Comparison of ENCODE assay signal across 8 mouse cellular contexts in genomic region chr11:59965227-59966101, GRCm38 (mm10). TPM values are rescaled to one million over a fixed set of nuclear protein-coding genes. Genes with fewer than 3 reads are reported as not detected.
DNase-seq lines count a peak whose midpoint lies in the region; ATAC-seq and TF ChIP-seq lines count a peak whose summit lies in the region.

No protein-coding gene starts in this region.

- H3K27ac ChIP-seq in heart, embryonic 15.5 days, result peak overlapping the region; percentile 81
- no peak overlapping the region for H3K27ac ChIP-seq in liver, embryonic 12.5 days

- H3K9ac ChIP-seq in heart, embryonic 15.5 days, result peak overlapping the region; percentile 67
- peak overlapping the region; percentile 58 for H3K9ac ChIP-seq in liver, embryonic 12.5 days

- H3K4me2 ChIP-seq in heart, embryonic 15.5 days, result peak overlapping the region; percentile 96
- H3K4me2 ChIP-seq in liver, embryonic 12.5 days, result peak overlapping the region; percentile 87

- WGBS in heart, embryonic 15.5 days, result 31% methylated on average over 25 of the region's 25 CpGs
- 26% methylated on average over 25 of the region's 25 CpGs for WGBS in liver, embryonic 12.5 days (ENCODE audit: insufficient replicate concordance)

- no peak for TF ChIP-seq POLR2A in brain, embryonic 14.5 days (IDR thresholded peaks at IDR 0.05; ENCODE audit: borderline replicate concordance, extremely low read depth, insufficient read depth, insufficient read length, poor library complexity, severe bottlenecking)

- H3K36me3 ChIP-seq in heart, embryonic 15.5 days, result peaks cover 4% of the 10 kb centered on the region; the same call in 1 of the 2 replicates
- H3K36me3 ChIP-seq in liver, embryonic 12.5 days, result peaks cover 24% of the 10 kb centered on the region

- no peaks in the 10 kb centered on the region for H3K27me3 ChIP-seq in heart, embryonic 15.5 days
- peaks cover 38% of the 10 kb centered on the region for H3K27me3 ChIP-seq in liver, embryonic 12.5 days (replicated peaks)

- H3K4me3 ChIP-seq in heart, embryonic 15.5 days, result peak overlapping the region; percentile 55
- peak overlapping the region; percentile 57 for H3K4me3 ChIP-seq in liver, embryonic 12.5 days

- DNase-seq in CD4-positive helper T cell, adult 2 months (ENCODE audit: low read depth, low spot score), result peak; percentile 62
- DNase-seq in brain, embryonic 14.5 days (ENCODE audit: low read depth), result peak; percentile 66
- peak; percentile 33 for DNase-seq in fibroblast of lung, adult 2 months (ENCODE audit: low read depth)
- peak; percentile 90 for DNase-seq in kidney, postnatal 14 days
- DNase-seq in naive thymus-derived CD4-positive, alpha-beta T cell, adult 2 months (ENCODE audit: low read depth), result peak; percentile 73
- peak; percentile 71 to 88 for DNase-seq in spleen, postnatal 4 days (ENCODE audit: low spot score in 2 of 2)

- TF ChIP-seq CTCF in brain, embryonic 14.5 days (IDR thresholded peaks at IDR 0.05; ENCODE audit: borderline replicate concordance, extremely low read depth, insufficient read depth, insufficient read length), result peak; percentile 93

- peaks cover 53% of the 10 kb centered on the region for H3K4me1 ChIP-seq in heart, embryonic 15.5 days (replicated peaks)
- peaks cover 40% of the 10 kb centered on the region for H3K4me1 ChIP-seq in liver, embryonic 12.5 days

- ATAC-seq in heart, embryonic 15.5 days (replicated peaks; ENCODE audit: insufficient number of reproducible peaks, insufficient read depth, low FRiP score, low read depth), result peak; percentile 65
- ATAC-seq in liver, embryonic 12.5 days, result peak; percentile 68

- no peaks in the 10 kb centered on the region for H3K9me3 ChIP-seq in heart, embryonic 15.5 days (replicated peaks)
- no peaks in the 10 kb centered on the region for H3K9me3 ChIP-seq in liver, embryonic 12.5 days (replicated peaks)

RNA-seq across cellular contexts. Expression of gene Rasd1, which starts 0.7 kb away (rescaled TPM):
- 0.58 and 0.63 TPM in 2 replicates for polyA plus RNA-seq in brain, embryonic 14.5 days (2012; rRNA removed)
- 7.2 and 7.7 TPM in 2 replicates for polyA plus RNA-seq in heart, embryonic 15.5 days (2015; fragmentation: Nextera tagmentation; extraction: Ambion mirVana)
- polyA plus RNA-seq in liver, embryonic 12.5 days (2016; fragmentation: Nextera tagmentation; extraction: Ambion mirVana), result 0.97 and 1.2 TPM in 2 replicates

RNA-seq across cellular contexts. Expression of gene Med9, which starts 17.5 kb away (rescaled TPM):
- 21.9 and 24.8 TPM in 2 replicates for polyA plus RNA-seq in brain, embryonic 14.5 days (2012; rRNA removed)
- polyA plus RNA-seq in heart, embryonic 15.5 days (2015; fragmentation: Nextera tagmentation; extraction: Ambion mirVana), result 40.0 and 43.0 TPM in 2 replicates
- polyA plus RNA-seq in liver, embryonic 12.5 days (2016; fragmentation: Nextera tagmentation; extraction: Ambion mirVana), result 29.5 and 30.1 TPM in 2 replicates

Comparison
In these comparisons a context has a peak if more than half of its experiments do, and no peak if none do; other contexts are left out.
1. DNase-seq: peak in every context shown above with its lines; median percentile 90 in kidney, postnatal 14 days; 80 in spleen, postnatal 4 days; 73 in naive thymus-derived CD4-positive, alpha-beta T cell, adult 2 months; 66 in brain, embryonic 14.5 days; 62 in CD4-positive helper T cell, adult 2 months; 33 in fibroblast of lung, adult 2 months.